Mouse (Mus musculus): ENCODE measurements around the gene Nr4a1. TPM values are rescaled to one million over a fixed set of nuclear protein-coding genes. Genes with fewer than 3 reads are reported as not detected.

The Nr4a1 gene
- total and polyA plus RNA-seq, 3 experiments: 0.60 to 1.6 (median 0.89) TPM

DNA sequence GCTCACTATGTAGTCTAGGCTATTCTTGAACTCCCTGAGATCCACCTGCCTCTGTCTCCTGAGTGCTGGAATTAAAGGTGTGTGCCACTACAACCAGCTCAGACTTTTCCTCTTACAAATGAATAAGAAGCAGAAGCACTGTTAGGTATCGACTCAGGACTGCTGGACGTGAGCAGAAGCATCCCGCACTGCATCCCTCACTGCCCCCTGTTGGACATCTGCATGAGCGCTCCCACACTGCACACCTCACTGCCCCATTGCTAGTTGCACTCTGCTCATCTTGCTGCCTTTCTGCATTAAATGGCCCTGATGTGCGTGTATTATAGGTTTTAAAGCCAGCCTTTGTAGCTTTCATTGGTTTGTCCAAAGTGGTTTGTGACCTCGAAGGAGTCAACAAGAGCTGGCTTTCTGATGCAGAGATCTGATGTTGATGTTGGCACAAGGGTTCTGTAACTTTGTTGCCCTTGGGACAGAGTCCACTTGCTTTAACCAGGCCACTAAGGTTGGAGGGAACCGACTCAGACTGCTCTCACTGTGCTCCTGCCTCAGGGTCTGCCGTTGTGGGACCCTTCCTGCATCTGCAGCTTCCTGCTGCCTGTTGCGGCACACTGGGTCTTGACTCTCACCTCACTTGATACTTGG, 32.2 kb downstream of the Nr4a1 start:
- no peak overlapping the region for H3K4me3 ChIP-seq (replicated peaks in 1 of 3; ENCODE audit: low read depth in 2 of 3, low read length in 2 of 3, poor library complexity in 1 of 3)
- peaks cover 14% of the 10 kb centered on the region for H3K79me2 ChIP-seq (replicated peaks; ENCODE audit: control insufficient read depth, extremely low read depth, insufficient read depth, poor library complexity, severe bottlenecking)
- TF ChIP-seq ELF1 (IDR thresholded peaks at IDR 0.05; ENCODE audit: low read depth, low read length): no peak
- TF ChIP-seq SMC3 (IDR thresholded peaks at IDR 0.05; ENCODE audit: low read depth, low read length): peak; percentile 57
- no peak for TF ChIP-seq EP300 (IDR thresholded peaks at IDR 0.05; ENCODE audit: low read length)
- peak; percentile 29 to 66; a peak in 2 of 4 replicates for TF ChIP-seq CTCF (conservative IDR thresholded peaks at IDR 0.05 in 1 of 2, IDR thresholded peaks at IDR 0.05 in 1 of 2; ENCODE audit: low read depth in 2 of 2, low read length in 2 of 2)
- no peak for TF ChIP-seq CHD1 (IDR thresholded peaks at IDR 0.05; ENCODE audit: low read depth, low read length)
- no peak for TF ChIP-seq BHLHE40 (IDR thresholded peaks at IDR 0.05; ENCODE audit: low read depth, low read length)
- no peak for TF ChIP-seq SIN3A (IDR thresholded peaks at IDR 0.05; ENCODE audit: low read length)
- no peak for TF ChIP-seq PAX5 (IDR thresholded peaks at IDR 0.05; ENCODE audit: low read length)
- peak; percentile 27; the same call in 1 of the 2 replicates for TF ChIP-seq RAD21 (IDR thresholded peaks at IDR 0.05; ENCODE audit: low read depth, low read length)
- TF ChIP-seq TCF12 (IDR thresholded peaks at IDR 0.05; ENCODE audit: low read depth, low read length): no peak
- peaks cover 9% of the 10 kb centered on the region for H3K27me3 ChIP-seq (replicated peaks)
- H3K4me1 ChIP-seq (ENCODE audit: control insufficient read depth in 1 of 2, insufficient read depth in 2 of 2): peaks cover 5 to 26% of the 10 kb centered on the region in 2 experiments; a peak in 3 of 4 replicates
- H3K9me3 ChIP-seq (replicated peaks; ENCODE audit: low read length): no peaks in the 10 kb centered on the region
- no peak overlapping the region for H3K9ac ChIP-seq (ENCODE audit: insufficient read depth, low read depth)
- H3K36me3 ChIP-seq (replicated peaks in 1 of 2; ENCODE audit: control insufficient read depth in 1 of 2, insufficient read depth in 1 of 2, low read length in 1 of 2): peaks cover 43 to 57% of the 10 kb centered on the region in 2 experiments
- no peak overlapping the region for H3K27ac ChIP-seq (ENCODE audit: insufficient read depth, low read depth)
- peak; percentile 47 for DNase-seq (ENCODE audit: extremely low read depth)
- H3K4me2 ChIP-seq (ENCODE audit: insufficient read depth, low read depth, poor library complexity, severe bottlenecking): no peak overlapping the region
- dilution Hi-C loops (cut with MboI; ENCODE audit: extremely low pct_ligation_motif_present, extremely low pct_unique_long_range_greater_than_20kb, low sequenced_read_pairs): no loop called here
- in situ Hi-C loops (cut with MboI; ENCODE audit: low pct_ligation_motif_present, low pct_unique_long_range_greater_than_20kb, low sequenced_read_pairs): no loop called here

DNA sequence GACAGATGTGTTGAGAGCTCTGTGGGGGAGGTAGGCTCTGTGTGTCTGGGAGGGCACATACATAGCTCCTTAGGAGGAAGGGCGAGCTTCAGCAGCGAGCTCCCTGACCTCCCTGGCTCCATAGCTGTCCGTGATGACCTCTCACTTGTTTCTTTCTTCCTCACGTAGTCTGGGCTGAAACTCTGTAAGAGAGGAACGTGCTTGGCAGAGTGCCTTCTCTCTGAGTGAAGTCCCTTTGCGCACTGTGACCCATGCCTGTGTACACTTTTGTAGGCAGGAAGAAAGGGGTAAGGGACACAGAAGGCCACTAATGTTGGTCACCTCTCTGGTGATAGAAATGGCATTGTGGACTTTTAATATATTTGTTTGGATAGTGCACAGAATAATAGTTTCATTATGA, 33.3 kb downstream of the Nr4a1 start:
- Histone ChIP-seq H3K4me2 (ENCODE audit: insufficient read depth, low read depth, poor library complexity, severe bottlenecking) (no peak overlapping the region), H3K79me2 (replicated peaks; ENCODE audit: control insufficient read depth, extremely low read depth, insufficient read depth, poor library complexity, severe bottlenecking) (peaks cover 14% of the 10 kb centered on the region), H3K27ac (ENCODE audit: insufficient read depth, low read depth) (no peak overlapping the region), H3K9ac (ENCODE audit: insufficient read depth, low read depth) (no peak overlapping the region), H3K36me3 (replicated peaks in 1 of 2; ENCODE audit: control insufficient read depth in 1 of 2, insufficient read depth in 1 of 2, low read length in 1 of 2) (peaks cover 46 to 68% of the 10 kb centered on the region in 2 experiments), H3K27me3 (replicated peaks) (peaks cover 4% of the 10 kb centered on the region), H3K4me3 (replicated peaks in 1 of 3; ENCODE audit: low read depth in 2 of 3, low read length in 2 of 3, poor library complexity in 1 of 3) (no peak overlapping the region), H3K9me3 (replicated peaks; ENCODE audit: low read length) (no peaks in the 10 kb centered on the region), H3K4me1 (ENCODE audit: control insufficient read depth in 1 of 2, insufficient read depth in 2 of 2) (peaks cover 5 to 26% of the 10 kb centered on the region in 2 experiments; a peak in 3 of 4 replicates)
- TF ChIP-seq NELFE (IDR thresholded peaks at IDR 0.05; ENCODE audit: low read depth, low read length): no peak
- TF ChIP-seq USF2 (conservative IDR thresholded peaks at IDR 0.05; ENCODE audit: low read depth, low read length): no peak
- TF ChIP-seq SMC3 (IDR thresholded peaks at IDR 0.05; ENCODE audit: low read depth, low read length): no peak
- no peak for TF ChIP-seq MAFK (IDR thresholded peaks at IDR 0.05; ENCODE audit: insufficient replicate concordance, low read length)
- no peak for TF ChIP-seq JUN (IDR thresholded peaks at IDR 0.05; ENCODE audit: insufficient read depth, low read depth, low read length)
- TF ChIP-seq KAT2A (IDR thresholded peaks at IDR 0.05; ENCODE audit: insufficient replicate concordance, low read length): no peak
- no peak for TF ChIP-seq ZC3H11A (IDR thresholded peaks at IDR 0.05; ENCODE audit: low read depth, low read length)
- TF ChIP-seq PAX5 (IDR thresholded peaks at IDR 0.05; ENCODE audit: low read length): no peak
- TF ChIP-seq MEF2A (IDR thresholded peaks at IDR 0.05; ENCODE audit: borderline replicate concordance, low read depth, low read length): no peak
- no peak for TF ChIP-seq GABPA (IDR thresholded peaks at IDR 0.05; ENCODE audit: insufficient replicate concordance, low read depth, low read length)
- DNase-seq (ENCODE audit: extremely low read depth): no peak
- in situ Hi-C loops (cut with MboI; ENCODE audit: low pct_ligation_motif_present, low pct_unique_long_range_greater_than_20kb, low sequenced_read_pairs): no loop called here
- dilution Hi-C loops (cut with MboI; ENCODE audit: extremely low pct_ligation_motif_present, extremely low pct_unique_long_range_greater_than_20kb, low sequenced_read_pairs): no loop called here

Data from CH12.LX (cell line).